Mouse (Mus musculus) brown adipose tissue, adult 24 weeks (tissue): ENCODE data around the gene Wars. TPM values are rescaled to one million over a fixed set of nuclear protein-coding genes. Genes with fewer than 3 reads are reported as not detected.

Experiments used
- H3K27ac ChIP-seq: fragments of 200-500 bp; replicated peaks from 2 replicates; pipeline ENCODE4 v1.5.1; 2012; ENCODE audit warnings: low read depth, mild to moderate bottlenecking, low read length
- H3K4me1 ChIP-seq: fragments of 200-500 bp; 2 replicates; pipeline ENCODE4 v1.6.1; 2012; ENCODE audit warnings: low read length, mixed read lengths; ENCODE audit not compliant: control insufficient read depth, insufficient read depth, insufficient read length
- H3K4me3 ChIP-seq: fragments of 200-500 bp; 2 replicates; pipeline ENCODE4 v1.5.1; 2012; ENCODE audit warnings: low read depth, mild to moderate bottlenecking, low read length, moderate library complexity; ENCODE audit not compliant: insufficient read depth
- polyA plus RNA-seq: library from polyadenylated mRNA; stranded (reverse); fragments of >200 nt; gene quantifications from 2 replicates; pipeline ENCODE4 v1.2.4, GENCODE M21; 2012; ENCODE audit not compliant: missing spikeins, insufficient read depth, insufficient read length

Wars gene
- polyA plus RNA-seq, 1 experiment = 26.0 TPM

- Histone ChIP-seq H3K4me3 (no peak overlapping the region), H3K4me1 (peaks cover 14% of the 10 kb centered on the region), H3K27ac (no peak overlapping the region)
Observed at GRCm38 (mm10) chr12:108831966-108832643, 61.9 kb downstream of the Wars start.

DNA sequence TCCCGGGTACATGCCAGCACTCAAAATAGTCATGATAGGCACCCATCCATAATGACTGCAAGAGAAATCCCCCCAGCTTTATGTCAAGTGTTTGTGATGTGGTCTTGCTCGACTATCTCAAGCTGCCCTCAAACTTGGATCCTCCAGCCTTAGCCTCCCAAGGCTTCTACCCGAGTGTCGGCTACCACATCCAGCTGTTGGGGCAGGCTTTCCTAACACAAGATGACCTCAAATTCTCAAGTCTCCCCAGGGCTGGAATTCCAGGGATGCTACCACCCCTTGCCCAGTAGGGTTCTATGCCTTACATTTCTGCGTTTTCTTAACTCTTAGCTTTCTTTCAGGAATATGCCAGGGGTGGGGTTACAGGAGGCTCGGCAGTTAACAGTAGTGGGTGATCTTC, 63.6 kb downstream of the Wars start:
- Histone ChIP-seq H3K4me3 (no peak overlapping the region), H3K4me1 (peaks cover 9% of the 10 kb centered on the region), H3K27ac (no peak overlapping the region)

GRCm38 (mm10) chr12:108829636-108830035, 64.3 kb downstream of the Wars start:
- H3K4me3 ChIP-seq = no peak overlapping the region
- H3K27ac ChIP-seq = no peak overlapping the region
- H3K4me1 ChIP-seq = peaks cover 5% of the 10 kb centered on the region

GRCm38 (mm10) chr12:108827641-108828040, 66.3 kb downstream of the Wars start:
- peaks cover 2% of the 10 kb centered on the region; the same call in 1 of the 2 replicates for H3K4me1 ChIP-seq
- H3K4me3 ChIP-seq = no peak overlapping the region
- no peak overlapping the region for H3K27ac ChIP-seq

DNA sequence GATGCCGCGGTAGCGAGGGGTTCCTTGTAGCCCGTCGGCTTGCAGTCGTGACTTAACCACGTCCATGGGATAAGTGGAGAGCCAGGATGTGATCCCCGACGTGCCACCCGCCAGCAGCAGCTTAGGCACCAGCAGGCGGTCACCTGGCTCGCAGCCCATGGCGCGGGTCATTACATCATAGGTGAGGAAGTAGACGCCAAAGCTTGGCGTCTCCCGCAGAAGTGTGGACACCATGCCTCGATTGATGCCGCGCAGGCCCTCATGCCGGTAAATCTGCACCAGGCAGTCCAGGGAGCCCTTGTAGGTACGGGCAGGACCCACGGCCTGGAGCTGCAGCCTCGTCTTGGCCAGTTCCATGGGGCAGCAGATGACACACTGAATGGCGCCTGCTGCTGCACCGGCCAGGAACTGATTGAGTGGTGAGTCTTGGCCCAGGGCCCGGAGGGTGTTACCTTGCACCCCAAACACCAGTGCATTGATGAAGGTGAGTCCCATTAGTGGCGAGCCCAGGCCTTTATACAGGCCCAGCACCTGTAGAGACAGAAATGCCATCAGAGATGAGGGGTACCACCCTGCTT, 66.9 kb downstream of the Wars start:
- H3K4me1 ChIP-seq = peaks cover 2% of the 10 kb centered on the region; the same call in 1 of the 2 replicates
- H3K27ac ChIP-seq = no peak overlapping the region
- H3K4me3 ChIP-seq = no peak overlapping the region

DNA sequence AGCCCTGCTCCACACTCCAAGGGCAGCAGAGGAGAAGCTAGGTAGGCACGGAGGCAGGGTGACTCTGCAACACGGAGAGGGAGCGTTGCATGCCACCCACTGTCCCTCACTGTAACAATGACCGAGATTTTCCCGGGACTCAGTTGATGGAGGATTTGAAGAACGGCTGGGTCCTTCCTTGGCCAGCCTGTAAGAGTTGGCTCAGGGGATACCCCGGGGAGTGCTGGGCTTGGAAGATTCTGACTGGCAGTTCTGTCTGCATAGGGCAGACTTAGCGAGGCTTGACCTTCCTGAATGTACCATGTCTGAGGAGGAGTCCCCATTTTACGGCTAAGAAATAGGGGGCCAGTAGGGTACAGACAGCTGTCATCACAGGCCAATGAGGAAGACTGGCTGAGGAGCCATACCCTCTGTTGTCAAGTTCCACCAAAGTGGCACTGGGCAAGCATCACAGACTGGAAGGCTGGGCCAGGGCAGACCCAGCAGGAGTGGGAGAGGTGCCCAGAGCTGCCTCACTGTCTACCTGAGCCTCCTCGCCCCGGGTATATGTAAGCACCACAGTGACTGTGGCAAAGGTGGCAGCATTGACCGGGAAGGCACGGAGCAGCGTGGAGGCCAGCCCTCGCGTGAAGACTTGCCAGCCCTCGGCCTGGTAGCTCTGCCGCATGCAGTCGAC, 67.6 kb downstream of the Wars start:
- H3K4me3 ChIP-seq = no peak overlapping the region
- peaks cover 2% of the 10 kb centered on the region; the same call in 1 of the 2 replicates for H3K4me1 ChIP-seq
- H3K27ac ChIP-seq = no peak overlapping the region

- Histone ChIP-seq H3K4me1 (peaks cover 2% of the 10 kb centered on the region; the same call in 1 of the 2 replicates), H3K27ac (no peak overlapping the region), H3K4me3 (no peak overlapping the region)
Observed at GRCm38 (mm10) chr12:108825561-108826224, 68.3 kb downstream of the Wars start.

GRCm38 (mm10) chr12:108824225-108824874, 69.6 kb downstream of the Wars start:
- Histone ChIP-seq H3K4me1 (peaks cover 2% of the 10 kb centered on the region; the same call in 1 of the 2 replicates), H3K4me3 (no peak overlapping the region), H3K27ac (no peak overlapping the region)

- peaks cover 2% of the 10 kb centered on the region; the same call in 1 of the 2 replicates for H3K4me1 ChIP-seq
- no peak overlapping the region for H3K27ac ChIP-seq
- no peak overlapping the region for H3K4me3 ChIP-seq
Observed at GRCm38 (mm10) chr12:108823036-108823435, 70.9 kb downstream of the Wars start.

DNA sequence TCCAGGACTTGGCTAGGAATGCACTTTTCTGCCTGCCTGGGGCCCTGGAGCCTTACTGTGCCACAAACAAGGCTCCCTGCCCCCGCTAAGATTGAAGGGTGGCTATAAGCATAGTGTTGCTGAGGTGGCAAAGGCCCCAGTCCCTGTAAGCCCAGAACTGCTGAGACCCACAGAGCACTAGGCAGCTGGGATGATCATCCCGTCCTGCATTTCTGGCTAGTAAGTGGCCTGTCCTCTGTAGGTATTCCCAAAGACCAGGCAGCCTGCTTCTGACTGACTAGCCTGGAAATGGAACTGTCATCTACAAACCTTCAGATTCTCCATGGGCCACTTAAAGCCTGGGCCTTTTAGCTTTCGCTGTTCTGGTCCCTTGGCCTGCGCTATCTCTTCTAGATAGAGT, 73.5 kb downstream of the Wars start:
- Histone ChIP-seq H3K4me3 (no peak overlapping the region), H3K4me1 (no peaks in the 10 kb centered on the region), H3K27ac (no peak overlapping the region)

DNA sequence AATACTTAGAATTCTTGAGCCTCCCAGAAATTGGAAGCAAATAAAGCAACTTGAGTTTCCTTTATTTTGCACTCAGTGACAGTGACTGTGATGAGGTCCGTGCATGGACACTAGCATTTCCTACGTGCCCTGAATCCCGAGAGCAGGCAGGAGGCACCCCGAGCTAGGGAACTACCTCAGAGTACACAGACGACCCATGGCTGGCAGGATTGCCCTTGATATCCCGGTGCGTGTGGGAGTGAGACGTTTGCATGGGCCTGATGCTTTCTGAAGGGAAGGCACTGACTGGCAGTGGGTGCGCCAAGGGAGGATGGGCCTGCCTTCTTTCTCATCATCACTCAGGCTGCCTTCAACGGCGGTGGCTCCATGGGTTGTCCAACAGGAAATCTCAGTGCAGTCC, 77.4 kb downstream of the Wars start:
- no peaks in the 10 kb centered on the region for H3K4me1 ChIP-seq
- H3K4me3 ChIP-seq = no peak overlapping the region
- H3K27ac ChIP-seq = no peak overlapping the region

- Histone ChIP-seq H3K27ac (no peak overlapping the region), H3K4me3 (no peak overlapping the region), H3K4me1 (no peaks in the 10 kb centered on the region)
Observed at GRCm38 (mm10) chr12:108814470-108814869, 79.5 kb downstream of the Wars start.

DNA sequence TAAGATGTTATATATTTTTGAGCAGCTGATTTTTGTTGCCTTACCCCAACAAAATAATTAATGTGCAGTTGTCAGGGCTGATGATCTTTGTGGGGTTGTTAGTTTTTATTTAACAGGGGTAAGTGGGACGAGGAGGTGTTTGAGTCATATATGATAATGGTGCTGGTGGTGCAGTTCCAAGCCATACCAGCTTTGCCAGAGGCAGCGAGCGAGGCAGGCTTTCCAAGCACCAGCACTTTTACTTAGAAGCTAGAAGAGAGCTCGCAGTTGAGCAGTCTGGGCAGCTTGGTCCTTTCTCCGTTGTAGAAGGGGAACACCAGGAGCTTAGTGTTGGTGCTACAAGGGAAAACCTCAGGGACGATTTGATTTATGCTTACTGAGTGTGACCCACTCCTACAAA, 81.5 kb downstream of the Wars start:
- Histone ChIP-seq H3K4me3 (no peak overlapping the region), H3K27ac (no peak overlapping the region), H3K4me1 (no peaks in the 10 kb centered on the region)

DNA sequence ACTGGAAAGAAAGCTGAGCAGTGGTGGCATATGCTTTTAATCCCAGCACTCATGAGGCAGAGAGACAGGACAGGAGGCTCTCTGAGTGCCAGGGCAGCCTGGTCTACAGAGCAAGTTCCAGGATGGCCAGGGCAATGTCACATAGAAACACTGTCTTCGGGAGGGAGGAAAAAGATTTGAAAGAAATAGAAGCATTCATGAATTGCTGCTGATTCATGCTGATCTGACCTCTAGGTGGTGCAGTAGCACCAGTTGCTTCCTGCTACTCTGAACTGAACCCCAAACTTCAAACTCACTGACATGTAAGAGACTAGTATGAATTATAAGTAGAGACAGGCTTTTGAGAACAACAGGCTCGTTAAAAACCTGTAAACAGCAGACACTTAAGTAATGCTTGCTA, 82.8 kb downstream of the Wars start:
- no peaks in the 10 kb centered on the region for H3K4me1 ChIP-seq
- no peak overlapping the region for H3K27ac ChIP-seq
- no peak overlapping the region for H3K4me3 ChIP-seq

DNA sequence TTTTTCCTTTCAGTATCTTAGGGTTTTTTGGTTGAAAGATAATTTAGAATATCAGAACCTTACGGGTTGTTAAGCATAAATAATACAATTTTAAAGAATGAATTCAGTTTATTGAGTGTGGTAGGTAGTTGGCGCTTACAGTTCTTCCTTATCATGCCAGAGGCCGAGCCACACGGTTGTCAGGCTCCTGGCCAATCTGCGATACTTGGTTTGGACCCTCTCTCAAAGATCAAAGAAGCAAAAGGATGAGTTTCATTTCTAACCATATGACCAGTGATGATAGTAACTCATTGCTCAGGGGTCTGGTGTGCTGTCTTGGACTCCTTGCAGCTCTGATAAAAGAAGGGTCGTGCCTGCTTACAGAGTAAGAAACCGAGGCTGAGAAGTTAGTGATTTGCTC, 83.7 kb downstream of the Wars start:
- no peak overlapping the region for H3K4me3 ChIP-seq
- peaks cover 3% of the 10 kb centered on the region for H3K4me1 ChIP-seq
- H3K27ac ChIP-seq = no peak overlapping the region
